Mouse (Mus musculus) telencephalon, adult 2 months (tissue): ENCODE data around the gene 6030408B16Rik.

ENCODE experiments used
- DNase-seq: peaks from one replicate; pipeline ENCODE4 v3.0.0-alpha.2; 2011; ENCODE audit warnings: low read depth, low spot score

Gene 6030408B16Rik

GRCm38 (mm10) chr15:101297988-101298387, 5.0 kb downstream of the 6030408B16Rik start:
- DNase-seq, result no peak

- no peak for DNase-seq
Observed at GRCm38 (mm10) chr15:101298550-101298949, 5.5 kb downstream of the 6030408B16Rik start.

GRCm38 (mm10) chr15:101299480-101299960, 6.5 kb downstream of the 6030408B16Rik start:
- DNase-seq, result no peak

- no peak for DNase-seq
Observed at GRCm38 (mm10) chr15:101300128-101300527, 7.1 kb downstream of the 6030408B16Rik start.

- no peak for DNase-seq
Observed at GRCm38 (mm10) chr15:101302201-101302600, 9.2 kb downstream of the 6030408B16Rik start.

GRCm38 (mm10) chr15:101303830-101304229, 10.8 kb downstream of the 6030408B16Rik start:
- DNase-seq, result no peak

- no peak for DNase-seq
Observed at GRCm38 (mm10) chr15:101306459-101306858, 13.4 kb downstream of the 6030408B16Rik start.

GRCm38 (mm10) chr15:101308440-101309348, 15.7 kb downstream of the 6030408B16Rik start:
- DNase-seq, result no peak

GRCm38 (mm10) chr15:101309493-101309892, 16.5 kb downstream of the 6030408B16Rik start:
- no peak for DNase-seq

- DNase-seq, result peak; percentile 93
Observed at GRCm38 (mm10) chr15:101311087-101311770, 18.2 kb downstream of the 6030408B16Rik start.

GRCm38 (mm10) chr15:101312006-101312405, 19.0 kb downstream of the 6030408B16Rik start:
- DNase-seq, result no peak

- no peak for DNase-seq
Observed at GRCm38 (mm10) chr15:101315378-101315777, 22.4 kb downstream of the 6030408B16Rik start.

GRCm38 (mm10) chr15:101315832-101316231, 22.8 kb downstream of the 6030408B16Rik start:
- peak; percentile 84 for DNase-seq

GRCm38 (mm10) chr15:101316279-101316912, 23.4 kb downstream of the 6030408B16Rik start:
- DNase-seq, result no peak

- no peak for DNase-seq
Observed at GRCm38 (mm10) chr15:101316913-101317813, 24.2 kb downstream of the 6030408B16Rik start.

- no peak for DNase-seq
Observed at GRCm38 (mm10) chr15:101317814-101318500, 24.9 kb downstream of the 6030408B16Rik start.

GRCm38 (mm10) chr15:101318889-101319765, 26.1 kb downstream of the 6030408B16Rik start:
- DNase-seq, result no peak

- no peak for DNase-seq
Observed at GRCm38 (mm10) chr15:101320010-101320617, 27.1 kb downstream of the 6030408B16Rik start.

- DNase-seq, result no peak
Observed at GRCm38 (mm10) chr15:101320618-101321041, 27.6 kb downstream of the 6030408B16Rik start.
